Mouse (Mus musculus) heart, postnatal 14 days (tissue): ENCODE measurements around the gene Scrn1. TPM values are rescaled to one million over a fixed set of nuclear protein-coding genes. Genes with fewer than 3 reads are reported as not detected.

Experiments
- DNase-seq, 2 experiments: peaks; one replicate each; pipeline ENCODE4 v3.0.0; 2021 to 2022
- intact Hi-C: fragments of 180-260 bp; cut with DNase I; formaldehyde crosslinking; loops from one replicate; pipeline ENCODE4 v1.15.1; 2025
- total RNA-seq, 2 experiments: library from RNA; stranded (reverse); gene quantifications; 2 replicates each; pipeline ENCODE4 v1.2.3; 2021

The Scrn1 gene
- total RNA-seq, 2 experiments from 2014 or later = 9.7 to 12.8 TPM

DNA sequence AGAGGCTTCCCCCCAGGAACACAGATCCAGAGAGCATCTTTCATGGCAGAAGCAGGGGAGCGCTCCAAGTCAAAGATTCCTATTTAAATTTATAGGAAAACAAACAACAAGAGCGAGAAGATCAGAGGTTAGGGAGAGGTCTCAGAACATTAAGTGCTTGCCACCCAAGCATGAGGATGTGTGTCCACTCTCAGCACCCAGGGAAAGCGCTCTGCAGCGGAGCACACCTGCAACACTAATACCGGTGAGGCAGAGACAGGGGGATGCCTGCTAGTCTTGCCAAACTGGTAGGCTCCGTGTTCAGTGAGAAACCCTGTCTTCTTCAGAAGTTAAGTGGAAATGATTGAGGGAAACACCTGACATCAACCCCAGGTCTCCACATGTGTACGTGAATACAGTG is 26.9 kb downstream of the Scrn1 start:
- intact Hi-C loops = no loop called here
- no peak for DNase-seq

DNA sequence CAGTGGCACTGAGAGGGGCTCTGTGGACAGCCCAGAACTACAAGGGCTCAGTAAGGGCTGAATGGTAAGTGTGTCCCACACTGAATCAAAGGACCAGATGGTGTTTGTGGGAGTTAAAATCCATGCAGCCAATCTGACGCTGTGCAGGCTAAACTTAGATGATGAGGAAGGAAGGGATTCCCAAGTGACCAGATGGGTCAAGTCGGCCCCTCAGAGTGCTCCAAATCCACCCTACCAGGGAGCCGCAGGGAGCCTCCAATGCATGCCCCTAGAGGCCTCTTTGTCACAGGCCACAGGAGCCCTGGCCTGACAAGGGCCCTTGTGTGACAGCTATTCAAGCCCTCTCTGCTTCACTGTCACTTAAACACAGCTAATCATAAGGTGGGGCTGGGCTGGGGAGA is 27.5 kb downstream of the Scrn1 start:
- no peak for DNase-seq
- intact Hi-C loops = no loop called here

- intact Hi-C loops = no loop called here
- no peak for DNase-seq
These were observed 29.2 kb downstream of the Scrn1 start for GRCm38 (mm10) chr6:54537053-54537452.

- peak in 1 of 2 experiments; percentile 5 for DNase-seq
- intact Hi-C loops = no loop called here
These were observed 30.8 kb downstream of the Scrn1 start for GRCm38 (mm10) chr6:54535485-54535884.

DNA sequence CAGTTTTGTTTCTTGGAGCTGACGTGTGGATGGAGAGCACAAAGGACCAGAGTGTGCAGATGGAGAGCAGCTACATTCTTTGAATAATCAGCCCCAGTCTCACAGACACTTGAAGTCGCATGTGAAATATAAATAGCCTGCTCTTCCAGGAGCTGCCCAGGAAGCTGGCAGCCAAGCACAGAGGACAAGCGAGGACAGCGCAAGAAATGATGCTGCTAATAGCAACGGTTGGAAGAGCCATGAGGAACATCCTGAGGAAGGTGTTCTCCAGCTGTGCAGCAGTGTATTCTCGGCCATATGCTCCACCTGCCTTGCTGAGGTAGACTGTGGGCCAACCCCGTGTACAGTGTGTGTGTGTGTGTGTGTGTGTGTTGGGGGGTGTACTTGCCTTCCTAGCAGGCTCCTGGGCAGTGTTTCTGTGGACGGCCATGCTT is 35.2 kb downstream of the Scrn1 start:
- no peak for DNase-seq

DNA sequence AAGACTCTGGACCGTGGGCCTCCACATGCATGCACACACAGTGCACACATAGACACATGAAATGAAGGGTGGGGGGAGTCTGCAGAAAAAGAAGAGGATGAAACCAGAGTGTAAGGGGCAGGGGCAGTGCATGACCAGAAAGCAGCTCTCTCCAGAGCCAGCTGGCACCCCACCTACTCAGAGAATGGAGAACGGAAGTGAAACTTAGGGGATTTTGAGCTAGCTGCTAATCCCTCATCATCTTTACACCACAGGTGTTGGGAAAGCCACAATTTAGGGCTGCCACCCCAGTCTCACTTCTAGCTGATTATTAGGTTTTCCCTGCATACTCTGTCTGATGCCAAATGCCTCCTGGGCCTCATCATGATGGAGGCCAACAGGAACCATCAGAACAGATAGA is 36.1 kb downstream of the Scrn1 start:
- intact Hi-C loops = no loop called here

More for the DNA sequence above, 35.2 kb downstream of the Scrn1 start:
- intact Hi-C loops = no loop called here

DNA sequence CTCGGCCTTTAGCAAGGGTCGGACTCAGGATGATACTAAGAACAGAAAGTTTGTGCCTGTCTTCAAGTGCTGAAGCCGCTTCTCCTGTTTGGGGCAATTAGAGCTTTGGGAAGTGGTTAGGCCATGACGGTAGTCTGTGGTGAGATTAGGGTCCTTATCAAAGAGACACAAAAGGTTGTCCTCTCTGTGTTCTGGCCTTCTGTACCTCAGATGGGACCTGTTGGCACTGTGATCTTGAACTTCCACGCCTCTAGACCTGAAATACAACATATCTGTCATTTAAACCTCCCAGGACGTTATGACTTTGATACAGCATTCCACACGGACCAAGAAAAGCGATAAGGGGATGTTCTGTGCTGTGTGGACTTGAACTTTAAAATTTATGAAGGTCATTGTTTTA is 37.6 kb downstream of the Scrn1 start:
- DNase-seq = no peak
- intact Hi-C loops = no loop called here

More for the DNA sequence above, 36.1 kb downstream of the Scrn1 start:
- no peak for DNase-seq

- DNase-seq = no peak
- intact Hi-C loops = no loop called here
These were observed 47.5 kb downstream of the Scrn1 start for GRCm38 (mm10) chr6:54518758-54519157.

GRCm38 (mm10) chr6:54516512-54517134 is 49.7 kb downstream of the Scrn1 start:
- intact Hi-C loops = no loop called here
- no peak for DNase-seq

- no peak for DNase-seq
- intact Hi-C loops = no loop called here
These were observed 54.0 kb downstream of the Scrn1 start for GRCm38 (mm10) chr6:54512256-54512655.

DNA sequence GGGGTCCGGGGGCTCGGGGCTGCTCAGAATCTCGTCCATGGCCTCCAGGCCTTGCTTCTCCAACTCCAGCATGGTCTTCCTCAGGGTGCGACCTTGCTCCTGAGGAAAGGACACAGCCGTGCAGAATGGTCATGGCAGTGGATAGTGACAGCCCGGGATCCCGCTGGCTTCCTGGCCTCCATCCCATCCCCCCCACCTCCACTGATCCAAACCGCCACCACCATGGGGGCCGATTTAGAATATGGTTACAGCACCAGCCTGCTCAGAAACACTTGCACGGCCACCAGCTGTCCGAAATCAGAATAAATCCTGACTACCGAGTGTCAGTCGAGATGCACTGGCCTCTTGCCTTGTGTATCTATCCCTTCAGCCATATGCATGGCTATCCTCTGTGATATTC is 57.0 kb downstream of the Scrn1 start:
- no peak for DNase-seq
- intact Hi-C loops = no loop called here

DNA sequence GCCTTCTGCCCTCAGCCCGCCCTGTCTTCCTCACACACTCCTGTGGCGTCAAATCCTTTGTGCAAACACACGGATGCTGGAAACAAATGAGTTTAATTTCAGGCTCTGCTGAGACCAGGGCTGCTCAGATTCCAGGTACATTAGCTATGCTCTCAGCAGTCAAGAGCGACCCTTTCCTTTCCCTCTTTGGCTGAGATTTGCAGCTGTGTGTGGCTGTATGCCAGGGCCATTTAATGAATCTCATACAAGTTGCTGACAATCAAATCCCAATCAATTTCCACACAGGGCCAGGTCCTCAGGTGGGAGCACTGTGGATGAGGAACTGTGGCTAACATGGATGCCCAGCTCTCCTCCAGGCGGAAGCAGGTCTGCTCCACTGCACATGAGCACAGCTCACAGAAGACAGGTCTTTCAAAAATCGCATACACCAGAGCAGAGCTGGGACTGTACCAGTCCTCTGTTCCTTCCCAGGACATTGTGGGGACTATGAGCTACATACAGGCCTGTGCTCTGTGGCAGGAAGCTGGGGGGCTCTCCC is 58.0 kb downstream of the Scrn1 start:
- intact Hi-C loops = no loop called here
- DNase-seq = no peak

DNA sequence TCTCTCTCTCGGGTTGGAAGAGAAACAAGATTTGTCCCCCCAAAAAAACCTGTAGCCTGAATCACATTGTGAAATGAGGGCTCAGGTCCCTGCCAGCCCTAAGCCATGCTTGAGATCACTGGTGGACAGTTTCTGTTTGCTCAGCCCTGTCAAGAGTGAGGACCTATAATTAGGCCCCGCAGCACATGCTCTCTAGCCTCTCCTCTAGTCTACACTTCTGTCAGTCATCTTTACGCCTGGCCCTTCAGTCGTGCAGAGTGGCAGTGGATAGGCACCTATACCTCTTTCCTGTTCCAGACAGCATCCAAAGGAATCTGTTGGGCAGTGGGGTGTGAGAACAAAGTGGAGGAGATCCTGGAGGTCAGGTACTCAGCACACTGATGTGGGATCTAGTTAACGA is 58.5 kb downstream of the Scrn1 start:
- intact Hi-C loops = loop anchor here (1.0 kb wide), 1 partner anchor 117 kb away; no protein-coding TSS in a partner anchor
- DNase-seq = no peak

- intact Hi-C loops = loop anchor here (1.0 kb wide), 1 partner anchor 116 kb away; no protein-coding TSS in a partner anchor
- peak; percentile 52 to 73 for DNase-seq
These were observed 59.3 kb downstream of the Scrn1 start for GRCm38 (mm10) chr6:54507002-54507401.

DNA sequence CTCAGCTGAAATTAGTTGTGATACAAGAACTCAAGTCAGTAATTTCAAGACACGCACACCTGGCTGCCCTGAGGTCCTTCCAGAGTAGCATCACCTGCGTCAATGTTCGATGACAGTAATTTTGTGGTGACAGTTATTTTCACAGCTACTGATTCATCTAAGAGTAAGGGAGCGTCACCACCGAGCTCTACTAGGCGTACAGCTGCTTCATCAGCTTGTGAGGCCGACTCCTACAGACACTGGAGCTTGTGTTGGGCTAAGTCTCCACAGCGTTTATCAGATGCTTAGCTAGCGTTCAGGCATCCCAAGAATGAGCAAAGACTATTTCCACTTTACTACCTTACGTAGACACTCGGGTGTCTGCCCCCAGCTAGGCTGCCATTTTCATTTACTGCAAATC is 60.0 kb downstream of the Scrn1 start:
- DNase-seq = no peak
- intact Hi-C loops = no loop called here

GRCm38 (mm10) chr6:54502661-54503115 is 63.6 kb downstream of the Scrn1 start:
- intact Hi-C loops = no loop called here
- peak; percentile 17 to 39 for DNase-seq

DNA sequence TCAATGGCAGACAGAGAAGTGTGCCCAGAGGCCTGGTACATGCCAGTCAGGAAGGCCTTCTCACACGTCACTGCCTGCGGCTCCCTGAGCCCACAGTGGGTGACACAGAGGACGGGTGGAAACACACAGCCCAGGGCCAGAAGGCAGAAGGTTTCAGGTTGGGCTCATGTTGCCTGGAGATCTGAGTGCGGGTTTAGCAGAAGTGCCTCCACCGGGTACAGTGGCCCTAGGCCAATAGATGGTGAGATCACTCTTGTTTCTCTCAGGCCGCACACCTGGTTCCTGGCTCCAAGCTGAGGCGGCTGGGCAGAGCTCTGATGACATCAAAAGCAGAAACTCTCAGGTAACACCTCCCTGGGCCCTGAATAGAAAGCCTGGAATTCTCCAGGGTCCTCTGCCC is 70.1 kb downstream of the Scrn1 start:
- intact Hi-C loops = loop anchor here (10.0 kb wide), 1 partner anchor 221 kb away; no protein-coding TSS in a partner anchor

DNA sequence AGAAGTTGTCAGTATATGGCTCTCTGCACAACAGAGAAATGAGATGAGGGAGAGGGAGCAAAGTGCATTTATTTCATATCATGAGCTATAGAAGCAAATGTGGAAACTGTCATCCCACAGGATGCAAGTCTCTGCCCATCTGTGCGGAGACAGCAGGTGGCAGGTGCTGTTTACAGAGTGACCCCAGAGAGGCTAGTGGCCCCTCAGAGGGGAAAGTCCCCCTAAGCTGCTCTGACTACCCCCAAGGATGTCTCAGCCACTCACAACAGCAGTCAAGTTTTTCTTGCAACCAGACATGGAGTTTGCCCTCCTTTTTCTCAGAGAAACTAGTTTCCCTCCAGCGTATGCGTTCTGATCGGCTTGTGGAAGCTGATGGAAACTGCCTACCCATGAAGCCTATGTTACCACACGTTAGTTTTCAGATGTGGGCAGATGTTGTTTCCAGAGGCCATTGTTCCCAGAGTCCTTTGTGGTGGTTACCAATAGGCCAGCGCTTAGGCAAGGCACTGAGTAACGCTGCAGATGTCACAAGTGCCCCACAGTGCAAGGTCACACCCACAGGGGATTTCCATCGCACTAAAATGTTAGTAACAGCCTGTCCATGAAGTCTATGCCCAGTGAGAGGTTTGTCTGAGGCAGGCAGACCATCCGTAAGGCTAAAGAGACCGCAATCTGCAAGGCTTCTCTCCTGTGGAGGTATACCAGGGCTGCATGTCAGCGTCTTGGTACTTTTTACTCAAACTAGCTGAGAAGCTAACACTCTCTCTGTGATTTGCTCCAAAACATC is 71.5 kb downstream of the Scrn1 start:
- no peak for DNase-seq
- intact Hi-C loops = loop anchor here (10.0 kb wide), 1 partner anchor 220 kb away; no protein-coding TSS in a partner anchor

More for the DNA sequence above, 70.1 kb downstream of the Scrn1 start:
- no peak for DNase-seq

DNA sequence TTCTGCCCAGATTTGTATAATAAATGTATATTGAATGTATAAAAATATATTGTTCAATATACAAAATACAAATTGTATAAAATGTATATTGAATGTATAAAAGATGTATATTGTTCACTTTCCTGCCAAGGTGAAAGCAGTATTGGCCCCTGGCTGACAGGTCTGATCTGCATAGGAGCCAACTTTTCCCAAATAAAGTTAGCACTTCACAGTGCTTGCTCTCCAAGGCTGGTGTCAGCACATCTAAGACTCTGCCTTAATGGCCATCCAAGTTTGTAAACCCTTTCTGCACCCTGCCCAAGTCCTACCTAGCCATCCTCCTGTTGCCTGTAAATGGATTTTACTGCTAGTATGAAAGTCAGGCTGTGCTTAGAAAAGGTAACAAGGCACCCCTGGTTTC is 72.2 kb downstream of the Scrn1 start:
- no peak for DNase-seq
- intact Hi-C loops = loop anchor here (10.0 kb wide), 1 partner anchor 219 kb away; no protein-coding TSS in a partner anchor

DNA sequence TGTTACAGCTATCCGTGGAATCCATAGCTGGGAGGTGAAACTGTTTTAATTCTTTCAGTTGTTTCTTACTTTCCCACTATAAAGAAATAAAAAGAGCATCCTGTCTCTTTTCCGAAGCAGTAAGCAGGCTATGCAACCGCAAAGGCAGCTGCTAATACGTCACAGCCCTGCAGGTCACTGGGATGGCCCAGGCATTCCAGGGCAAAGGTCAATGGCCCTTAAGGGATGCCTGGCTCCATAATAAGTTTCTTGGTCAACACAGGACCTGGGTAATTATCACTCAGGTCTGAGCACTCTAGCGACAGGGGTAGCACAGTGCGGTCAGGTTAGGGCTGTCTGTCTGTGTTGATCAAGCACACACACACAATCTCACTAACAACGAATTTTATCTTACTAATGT is 75.2 kb downstream of the Scrn1 start:
- intact Hi-C loops = loop anchor here (10.0 kb wide), 1 partner anchor 216 kb away; no protein-coding TSS in a partner anchor
- no peak for DNase-seq

- intact Hi-C loops = no loop called here
- no peak for DNase-seq
These were observed 80.2 kb downstream of the Scrn1 start for GRCm38 (mm10) chr6:54485973-54486569.
